Mouse (Mus musculus): ENCODE data around the gene Pax3. TPM values are rescaled to one million over a fixed set of nuclear protein-coding genes. Genes with fewer than 3 reads are reported as not detected.
A peak's percentile ranks its signal among the peaks of the same experiment; 100 is the strongest.

The Pax3 gene
- polyA plus RNA-seq, 1 experiment from 2014 or later: 0.14 TPM

- H3K9me3 ChIP-seq (ENCODE audit: control insufficient read depth, low read length): no peaks in the 10 kb centered on the region
- WGBS: 6% methylated on average over 7 of the region's 7 CpGs
- H3K27ac ChIP-seq (ENCODE audit: low read depth, low read length): no peak overlapping the region
- H3K4me1 ChIP-seq (ENCODE audit: control insufficient read depth, insufficient read depth, low read length): no peaks in the 10 kb centered on the region
- ATAC-seq (ENCODE audit: low FRiP score, low TSS enrichment): no peak
- H3K27me3 ChIP-seq (ENCODE audit: control insufficient read depth, insufficient read depth, low read length): peaks cover 93% of the 10 kb centered on the region
- H3K4me2 ChIP-seq (replicated peaks; ENCODE audit: low read depth, low read length): no peak overlapping the region
- H3K36me3 ChIP-seq (ENCODE audit: control insufficient read depth, insufficient read depth, low read length): no peaks in the 10 kb centered on the region
- no peak overlapping the region for H3K4me3 ChIP-seq (ENCODE audit: low read length)
- no peak overlapping the region for H3K9ac ChIP-seq (ENCODE audit: low read depth, low read length)
Measured at GRCm38 (mm10) chr1:78141314-78141713, 55.6 kb downstream of the Pax3 start.

- H3K27me3 ChIP-seq (ENCODE audit: control insufficient read depth, insufficient read depth, low read length): peaks cover 94% of the 10 kb centered on the region
- no peaks in the 10 kb centered on the region for H3K4me1 ChIP-seq (ENCODE audit: control insufficient read depth, insufficient read depth, low read length)
- no peaks in the 10 kb centered on the region for H3K36me3 ChIP-seq (ENCODE audit: control insufficient read depth, insufficient read depth, low read length)
- ATAC-seq (ENCODE audit: low FRiP score, low TSS enrichment): no peak
- H3K9me3 ChIP-seq (ENCODE audit: control insufficient read depth, low read length): no peaks in the 10 kb centered on the region
- H3K9ac ChIP-seq (ENCODE audit: low read depth, low read length): no peak overlapping the region
- WGBS: 3% methylated on average over 14 of the region's 14 CpGs
- no peak overlapping the region for H3K4me2 ChIP-seq (replicated peaks; ENCODE audit: low read depth, low read length)
- no peak overlapping the region for H3K27ac ChIP-seq (ENCODE audit: low read depth, low read length)
- no peak overlapping the region for H3K4me3 ChIP-seq (ENCODE audit: low read length)
Measured at GRCm38 (mm10) chr1:78140505-78141303, 56.2 kb downstream of the Pax3 start.

- Histone ChIP-seq H3K4me2 (replicated peaks; ENCODE audit: low read depth, low read length) (no peak overlapping the region), H3K27me3 (ENCODE audit: control insufficient read depth, insufficient read depth, low read length) (peaks cover 96% of the 10 kb centered on the region), H3K36me3 (ENCODE audit: control insufficient read depth, insufficient read depth, low read length) (no peaks in the 10 kb centered on the region), H3K9ac (ENCODE audit: low read depth, low read length) (no peak overlapping the region), H3K9me3 (ENCODE audit: control insufficient read depth, low read length) (no peaks in the 10 kb centered on the region), H3K4me3 (ENCODE audit: low read length) (no peak overlapping the region), H3K27ac (ENCODE audit: low read depth, low read length) (no peak overlapping the region), H3K4me1 (ENCODE audit: control insufficient read depth, insufficient read depth, low read length) (no peaks in the 10 kb centered on the region)
- 7% methylated on average over 11 of the region's 11 CpGs for WGBS
- ATAC-seq (ENCODE audit: low FRiP score, low TSS enrichment): no peak
Measured at GRCm38 (mm10) chr1:78139287-78139686, 57.6 kb downstream of the Pax3 start.

GRCm38 (mm10) chr1:78129267-78129666, 67.7 kb downstream of the Pax3 start:
- H3K4me2 ChIP-seq (replicated peaks; ENCODE audit: low read depth, low read length): no peak overlapping the region
- H3K4me3 ChIP-seq (ENCODE audit: low read length): no peak overlapping the region
- no peaks in the 10 kb centered on the region for H3K36me3 ChIP-seq (ENCODE audit: control insufficient read depth, insufficient read depth, low read length)
- H3K4me1 ChIP-seq (ENCODE audit: control insufficient read depth, insufficient read depth, low read length): no peaks in the 10 kb centered on the region
- peaks cover 64% of the 10 kb centered on the region for H3K27me3 ChIP-seq (ENCODE audit: control insufficient read depth, insufficient read depth, low read length)
- no peak overlapping the region for H3K9ac ChIP-seq (ENCODE audit: low read depth, low read length)
- peak; percentile 87; the same call in 1 of the 2 replicates for ATAC-seq (ENCODE audit: low FRiP score, low TSS enrichment)
- no peak overlapping the region for H3K27ac ChIP-seq (ENCODE audit: low read depth, low read length)
- H3K9me3 ChIP-seq (ENCODE audit: control insufficient read depth, low read length): no peaks in the 10 kb centered on the region
- WGBS: 29% methylated on average over 5 of the region's 5 CpGs

GRCm38 (mm10) chr1:78119899-78120560, 76.9 kb downstream of the Pax3 start:
- 12% methylated on average over 10 of the region's 10 CpGs for WGBS
- Histone ChIP-seq H3K9ac (ENCODE audit: low read depth, low read length) (no peak overlapping the region), H3K36me3 (ENCODE audit: control insufficient read depth, insufficient read depth, low read length) (no peaks in the 10 kb centered on the region), H3K9me3 (ENCODE audit: control insufficient read depth, low read length) (peaks cover 7% of the 10 kb centered on the region; the same call in 1 of the 2 replicates), H3K4me1 (ENCODE audit: control insufficient read depth, insufficient read depth, low read length) (no peaks in the 10 kb centered on the region), H3K4me2 (replicated peaks; ENCODE audit: low read depth, low read length) (no peak overlapping the region), H3K4me3 (ENCODE audit: low read length) (no peak overlapping the region), H3K27ac (ENCODE audit: low read depth, low read length) (no peak overlapping the region), H3K27me3 (ENCODE audit: control insufficient read depth, insufficient read depth, low read length) (peaks cover 42% of the 10 kb centered on the region)
- no peak for ATAC-seq (ENCODE audit: low FRiP score, low TSS enrichment)

- H3K4me1 ChIP-seq (ENCODE audit: control insufficient read depth, insufficient read depth, low read length): no peaks in the 10 kb centered on the region
- no peak overlapping the region for H3K9ac ChIP-seq (ENCODE audit: low read depth, low read length)
- H3K9me3 ChIP-seq (ENCODE audit: control insufficient read depth, low read length): peaks cover 7% of the 10 kb centered on the region; the same call in 1 of the 2 replicates
- no peaks in the 10 kb centered on the region for H3K36me3 ChIP-seq (ENCODE audit: control insufficient read depth, insufficient read depth, low read length)
- H3K4me3 ChIP-seq (ENCODE audit: low read length): no peak overlapping the region
- H3K27me3 ChIP-seq (ENCODE audit: control insufficient read depth, insufficient read depth, low read length): peaks cover 30% of the 10 kb centered on the region
- no peak overlapping the region for H3K27ac ChIP-seq (ENCODE audit: low read depth, low read length)
- 82% methylated on average over 3 of the region's 3 CpGs for WGBS
- H3K4me2 ChIP-seq (replicated peaks; ENCODE audit: low read depth, low read length): no peak overlapping the region
- ATAC-seq (ENCODE audit: low FRiP score, low TSS enrichment): no peak
Measured at GRCm38 (mm10) chr1:78116046-78116445, 80.9 kb downstream of the Pax3 start.

GRCm38 (mm10) chr1:78110311-78110710, 86.6 kb downstream of the Pax3 start:
- no peaks in the 10 kb centered on the region for H3K9me3 ChIP-seq (ENCODE audit: control insufficient read depth, low read length)
- no peaks in the 10 kb centered on the region for H3K36me3 ChIP-seq (ENCODE audit: control insufficient read depth, insufficient read depth, low read length)
- ATAC-seq (ENCODE audit: low FRiP score, low TSS enrichment): no peak
- no peak overlapping the region for H3K9ac ChIP-seq (ENCODE audit: low read depth, low read length)
- WGBS: 10% methylated on average over 6 of the region's 6 CpGs
- H3K4me3 ChIP-seq (ENCODE audit: low read length): no peak overlapping the region
- no peaks in the 10 kb centered on the region for H3K4me1 ChIP-seq (ENCODE audit: control insufficient read depth, insufficient read depth, low read length)
- H3K27me3 ChIP-seq (ENCODE audit: control insufficient read depth, insufficient read depth, low read length): peaks cover 20% of the 10 kb centered on the region; the same call in 1 of the 2 replicates
- H3K4me2 ChIP-seq (replicated peaks; ENCODE audit: low read depth, low read length): no peak overlapping the region
- H3K27ac ChIP-seq (ENCODE audit: low read depth, low read length): no peak overlapping the region

GRCm38 (mm10) chr1:78103511-78103910, 93.4 kb downstream of the Pax3 start:
- Histone ChIP-seq H3K27ac (ENCODE audit: low read depth, low read length) (no peak overlapping the region), H3K4me3 (ENCODE audit: low read length) (no peak overlapping the region), H3K27me3 (ENCODE audit: control insufficient read depth, insufficient read depth, low read length) (peaks cover 11% of the 10 kb centered on the region; the same call in 1 of the 2 replicates), H3K4me1 (ENCODE audit: control insufficient read depth, insufficient read depth, low read length) (no peaks in the 10 kb centered on the region), H3K4me2 (replicated peaks; ENCODE audit: low read depth, low read length) (no peak overlapping the region), H3K9ac (ENCODE audit: low read depth, low read length) (no peak overlapping the region), H3K36me3 (ENCODE audit: control insufficient read depth, insufficient read depth, low read length) (no peaks in the 10 kb centered on the region), H3K9me3 (ENCODE audit: control insufficient read depth, low read length) (no peaks in the 10 kb centered on the region)
- ATAC-seq (ENCODE audit: low FRiP score, low TSS enrichment): no peak
- WGBS: 50% methylated on average over 7 of the region's 7 CpGs

- Histone ChIP-seq H3K27me3 (ENCODE audit: control insufficient read depth, insufficient read depth, low read length) (peaks cover 3% of the 10 kb centered on the region; the same call in 1 of the 2 replicates), H3K9ac (ENCODE audit: low read depth, low read length) (no peak overlapping the region), H3K4me3 (ENCODE audit: low read length) (no peak overlapping the region), H3K36me3 (ENCODE audit: control insufficient read depth, insufficient read depth, low read length) (no peaks in the 10 kb centered on the region), H3K9me3 (ENCODE audit: control insufficient read depth, low read length) (no peaks in the 10 kb centered on the region), H3K4me2 (replicated peaks; ENCODE audit: low read depth, low read length) (no peak overlapping the region), H3K4me1 (ENCODE audit: control insufficient read depth, insufficient read depth, low read length) (no peaks in the 10 kb centered on the region), H3K27ac (ENCODE audit: low read depth, low read length) (no peak overlapping the region)
- no peak for ATAC-seq (ENCODE audit: low FRiP score, low TSS enrichment)
- 85% methylated on average over 4 of the region's 4 CpGs for WGBS
Measured at GRCm38 (mm10) chr1:78093619-78094018, 103.3 kb downstream of the Pax3 start.
